Mouse (Mus musculus): Measurements from ENCODE around the gene Arrdc1. TPM values are rescaled to one million over a fixed set of nuclear protein-coding genes. Genes with fewer than 3 reads are reported as not detected.

The Arrdc1 gene
- polyA plus RNA-seq, 1 experiment from 2014 or later = 102 TPM

GRCm38 (mm10) chr2:24910481-24910880 lies 24.6 kb downstream of the Arrdc1 start:
- Histone ChIP-seq H3K4me3 (ENCODE audit: low read length) (no peak overlapping the region), H3K27me3 (replicated peaks; ENCODE audit: control insufficient read depth, insufficient read depth, low read length) (no peaks in the 10 kb centered on the region), H3K4me1 (ENCODE audit: control insufficient read depth, insufficient read depth, low read length) (peaks cover 6% of the 10 kb centered on the region; the same call in 1 of the 2 replicates), H3K4me2 (ENCODE audit: low read depth, low read length) (no peak overlapping the region), H3K9ac (ENCODE audit: low read depth, low read length) (no peak overlapping the region), H3K9me3 (ENCODE audit: control insufficient read depth, low read length) (no peaks in the 10 kb centered on the region), H3K36me3 (ENCODE audit: control insufficient read depth, insufficient read depth, low read length) (no peaks in the 10 kb centered on the region), H3K27ac (ENCODE audit: low read length) (no peak overlapping the region)
- 87% methylated on average over 4 of the region's 4 CpGs for WGBS
- no peak for ATAC-seq

- Histone ChIP-seq H3K27ac (ENCODE audit: low read length) (0 out of 2 replicates have a peak overlapping the region, but pooled peaks have one; percentile 14), H3K9me3 (ENCODE audit: control insufficient read depth, low read length) (no peaks in the 10 kb centered on the region), H3K4me2 (ENCODE audit: low read depth, low read length) (no peak overlapping the region), H3K4me3 (ENCODE audit: low read length) (no peak overlapping the region), H3K9ac (ENCODE audit: low read depth, low read length) (no peak overlapping the region), H3K36me3 (ENCODE audit: control insufficient read depth, insufficient read depth, low read length) (no peaks in the 10 kb centered on the region), H3K4me1 (ENCODE audit: control insufficient read depth, insufficient read depth, low read length) (peaks cover 25% of the 10 kb centered on the region), H3K27me3 (replicated peaks; ENCODE audit: control insufficient read depth, insufficient read depth, low read length) (no peaks in the 10 kb centered on the region)
- no peak for ATAC-seq
- WGBS = 17% methylated on average over 2 of the region's 2 CpGs
Measured at GRCm38 (mm10) chr2:24905653-24906155, 29.3 kb downstream of the Arrdc1 start.

- Histone ChIP-seq H3K4me2 (ENCODE audit: low read depth, low read length) (no peak overlapping the region), H3K9ac (ENCODE audit: low read depth, low read length) (no peak overlapping the region), H3K9me3 (ENCODE audit: control insufficient read depth, low read length) (no peaks in the 10 kb centered on the region), H3K27me3 (replicated peaks; ENCODE audit: control insufficient read depth, insufficient read depth, low read length) (no peaks in the 10 kb centered on the region), H3K36me3 (ENCODE audit: control insufficient read depth, insufficient read depth, low read length) (no peaks in the 10 kb centered on the region), H3K4me1 (ENCODE audit: control insufficient read depth, insufficient read depth, low read length) (peaks cover 25% of the 10 kb centered on the region), H3K27ac (ENCODE audit: low read length) (no peak overlapping the region), H3K4me3 (ENCODE audit: low read length) (no peak overlapping the region)
- no peak for ATAC-seq
- WGBS = 78% methylated on average over 11 of the region's 11 CpGs
Measured at GRCm38 (mm10) chr2:24904823-24905652, 30.0 kb downstream of the Arrdc1 start.

DNA sequence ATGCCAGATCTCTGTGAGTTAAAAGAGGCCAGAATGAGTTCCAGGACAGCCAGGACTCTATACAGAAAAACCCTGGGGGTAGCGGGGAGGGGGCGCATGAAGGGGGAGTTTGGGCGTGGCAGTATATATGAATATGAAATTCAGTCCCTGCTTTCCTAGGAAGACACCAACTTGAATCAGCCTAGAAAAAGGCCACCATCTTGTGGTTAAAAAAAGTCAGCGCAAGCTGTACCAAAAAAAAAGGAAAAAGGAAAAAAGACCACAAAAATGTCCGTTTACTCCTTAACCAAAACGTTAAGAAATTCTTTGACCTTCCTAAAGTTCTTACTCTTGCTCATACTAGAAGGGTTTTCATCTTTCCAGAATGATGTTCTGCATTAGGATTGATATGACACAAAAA lies 32.1 kb downstream of the Arrdc1 start:
- Histone ChIP-seq H3K4me2 (ENCODE audit: low read depth, low read length) (no peak overlapping the region), H3K9me3 (ENCODE audit: control insufficient read depth, low read length) (no peaks in the 10 kb centered on the region), H3K4me1 (ENCODE audit: control insufficient read depth, insufficient read depth, low read length) (peaks cover 25% of the 10 kb centered on the region), H3K9ac (ENCODE audit: low read depth, low read length) (no peak overlapping the region), H3K27me3 (replicated peaks; ENCODE audit: control insufficient read depth, insufficient read depth, low read length) (no peaks in the 10 kb centered on the region), H3K36me3 (ENCODE audit: control insufficient read depth, insufficient read depth, low read length) (no peaks in the 10 kb centered on the region), H3K4me3 (ENCODE audit: low read length) (no peak overlapping the region), H3K27ac (ENCODE audit: low read length) (no peak overlapping the region)
- 79% methylated on average over 6 of the region's 6 CpGs for WGBS
- ATAC-seq = no peak

- no peak for ATAC-seq
- Histone ChIP-seq H3K27ac (ENCODE audit: low read length) (no peak overlapping the region), H3K4me1 (ENCODE audit: control insufficient read depth, insufficient read depth, low read length) (peaks cover 24% of the 10 kb centered on the region)
Measured at GRCm38 (mm10) chr2:24901055-24901454, 34.0 kb downstream of the Arrdc1 start.

DNA sequence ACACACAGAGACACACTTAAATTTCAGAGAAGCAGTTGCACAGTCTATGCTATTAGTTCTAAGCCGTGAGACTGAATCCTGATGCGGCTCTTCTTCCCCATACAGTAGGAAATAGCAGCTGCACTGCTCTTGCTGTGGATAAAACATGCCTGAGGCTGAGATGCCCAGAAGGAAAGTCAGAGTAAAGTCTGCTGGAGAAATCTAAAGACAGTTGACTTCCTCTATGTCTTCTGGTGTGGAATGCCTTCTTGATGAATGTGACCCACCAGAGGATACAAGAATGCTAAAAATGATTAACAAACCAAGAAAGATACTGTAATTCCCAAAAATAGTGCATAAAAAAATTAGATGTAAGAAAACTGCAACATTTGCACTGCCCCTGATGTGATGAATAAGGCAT lies 35.8 kb downstream of the Arrdc1 start:
- 86% methylated on average over 2 of the region's 2 CpGs for WGBS
- Histone ChIP-seq H3K27me3 (replicated peaks; ENCODE audit: control insufficient read depth, insufficient read depth, low read length) (no peaks in the 10 kb centered on the region), H3K27ac (ENCODE audit: low read length) (no peak overlapping the region), H3K9ac (ENCODE audit: low read depth, low read length) (no peak overlapping the region), H3K4me1 (ENCODE audit: control insufficient read depth, insufficient read depth, low read length) (peaks cover 22% of the 10 kb centered on the region), H3K9me3 (ENCODE audit: control insufficient read depth, low read length) (no peaks in the 10 kb centered on the region), H3K4me3 (ENCODE audit: low read length) (no peak overlapping the region), H3K4me2 (ENCODE audit: low read depth, low read length) (no peak overlapping the region), H3K36me3 (ENCODE audit: control insufficient read depth, insufficient read depth, low read length) (no peaks in the 10 kb centered on the region)
- ATAC-seq = no peak

More at GRCm38 (mm10) chr2:24901055-24901454, 34.0 kb downstream of the Arrdc1 start:
- no peak overlapping the region for H3K4me2 ChIP-seq (ENCODE audit: low read depth, low read length)
- no peaks in the 10 kb centered on the region for H3K27me3 ChIP-seq (replicated peaks; ENCODE audit: control insufficient read depth, insufficient read depth, low read length)
- H3K36me3 ChIP-seq (ENCODE audit: control insufficient read depth, insufficient read depth, low read length) = no peaks in the 10 kb centered on the region
- H3K9ac ChIP-seq (ENCODE audit: low read depth, low read length) = no peak overlapping the region
- H3K9me3 ChIP-seq (ENCODE audit: control insufficient read depth, low read length) = no peaks in the 10 kb centered on the region
- 51% methylated on average over 5 of the region's 5 CpGs for WGBS
- no peak overlapping the region for H3K4me3 ChIP-seq (ENCODE audit: low read length)

DNA sequence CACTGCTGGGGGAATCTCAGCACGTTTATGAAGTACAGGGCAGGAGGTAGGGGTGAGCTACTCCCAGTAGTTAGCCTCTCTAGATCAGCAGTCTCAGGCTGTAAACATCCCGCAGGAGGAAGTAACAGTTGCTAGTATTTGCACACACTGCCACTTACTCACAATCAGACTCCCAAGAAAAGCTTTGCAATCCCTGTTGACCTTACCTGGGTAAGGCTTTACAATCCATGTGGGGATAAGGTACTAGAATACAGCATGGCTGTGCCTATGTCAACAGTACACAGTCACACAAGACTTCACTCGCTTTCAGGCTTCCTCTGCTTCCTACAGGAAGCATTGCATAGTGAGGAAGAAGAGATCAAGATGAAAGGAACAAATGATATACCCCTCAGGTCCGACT lies 38.3 kb downstream of the Arrdc1 start:
- Histone ChIP-seq H3K27ac (ENCODE audit: low read length) (no peak overlapping the region), H3K9me3 (ENCODE audit: control insufficient read depth, low read length) (no peaks in the 10 kb centered on the region), H3K4me1 (ENCODE audit: control insufficient read depth, insufficient read depth, low read length) (peaks cover 13% of the 10 kb centered on the region), H3K9ac (ENCODE audit: low read depth, low read length) (no peak overlapping the region), H3K4me2 (ENCODE audit: low read depth, low read length) (no peak overlapping the region), H3K4me3 (ENCODE audit: low read length) (no peak overlapping the region), H3K36me3 (ENCODE audit: control insufficient read depth, insufficient read depth, low read length) (no peaks in the 10 kb centered on the region), H3K27me3 (replicated peaks; ENCODE audit: control insufficient read depth, insufficient read depth, low read length) (no peaks in the 10 kb centered on the region)
- 70% methylated on average over 4 of the region's 4 CpGs for WGBS
- ATAC-seq = peak; percentile 42; the same call in 1 of the 2 replicates

DNA sequence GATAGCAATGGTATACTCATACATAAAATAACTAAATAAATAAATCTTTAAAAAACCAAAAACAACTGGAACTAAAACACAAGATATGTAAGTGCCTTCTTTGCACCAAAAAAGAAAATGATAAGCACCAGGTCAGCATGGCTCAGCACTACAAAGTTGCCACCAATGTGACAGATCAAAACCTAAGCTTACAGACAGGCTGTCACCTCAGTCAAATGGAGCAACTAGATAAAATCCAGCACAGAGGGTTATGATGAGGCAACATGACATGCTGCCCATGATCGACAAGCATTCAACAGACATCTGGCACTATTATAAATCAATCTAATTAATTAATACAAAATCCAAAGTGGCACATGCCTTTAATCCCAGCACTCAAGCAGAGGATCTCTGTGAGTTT lies 40.8 kb downstream of the Arrdc1 start:
- Histone ChIP-seq H3K9me3 (ENCODE audit: control insufficient read depth, low read length) (no peaks in the 10 kb centered on the region), H3K9ac (ENCODE audit: low read depth, low read length) (no peak overlapping the region), H3K36me3 (ENCODE audit: control insufficient read depth, insufficient read depth, low read length) (no peaks in the 10 kb centered on the region), H3K4me2 (ENCODE audit: low read depth, low read length) (no peak overlapping the region), H3K4me1 (ENCODE audit: control insufficient read depth, insufficient read depth, low read length) (peaks cover 5% of the 10 kb centered on the region), H3K27ac (ENCODE audit: low read length) (no peak overlapping the region), H3K4me3 (ENCODE audit: low read length) (no peak overlapping the region), H3K27me3 (replicated peaks; ENCODE audit: control insufficient read depth, insufficient read depth, low read length) (no peaks in the 10 kb centered on the region)
- WGBS = 85% methylated on average over 1 of the region's 1 CpGs
- no peak for ATAC-seq

- H3K4me1 ChIP-seq (ENCODE audit: control insufficient read depth, insufficient read depth, low read length) = peaks cover 5% of the 10 kb centered on the region
- no peaks in the 10 kb centered on the region for H3K27me3 ChIP-seq (replicated peaks; ENCODE audit: control insufficient read depth, insufficient read depth, low read length)
- WGBS = 78% methylated on average over 5 of the region's 5 CpGs
- no peak overlapping the region for H3K4me3 ChIP-seq (ENCODE audit: low read length)
- no peak overlapping the region for H3K27ac ChIP-seq (ENCODE audit: low read length)
- H3K9me3 ChIP-seq (ENCODE audit: control insufficient read depth, low read length) = no peaks in the 10 kb centered on the region
- H3K36me3 ChIP-seq (ENCODE audit: control insufficient read depth, insufficient read depth, low read length) = no peaks in the 10 kb centered on the region
- no peak overlapping the region for H3K4me2 ChIP-seq (ENCODE audit: low read depth, low read length)
- no peak overlapping the region for H3K9ac ChIP-seq (ENCODE audit: low read depth, low read length)
- no peak for ATAC-seq
Measured at GRCm38 (mm10) chr2:24892318-24892717, 42.7 kb downstream of the Arrdc1 start.

All from intestine, embryonic 16.5 days (tissue).